Mouse (Mus musculus) heart, postnatal 0 days (tissue): ENCODE data around the gene Crocc. TPM values are rescaled to one million over a fixed set of nuclear protein-coding genes. Genes with fewer than 3 reads are reported as not detected.

Source experiments
- ATAC-seq: fragments of 200-750 bp; cut with Nextera tagmentation; 2 replicates; pipeline ENCODE4 v1.8.0; 2017; ENCODE audit warnings: low read depth, moderate number of reproducible peaks, moderate library complexity; ENCODE audit not compliant: insufficient read depth
- DNase-seq: peaks from one replicate; pipeline ENCODE4 v3.0.0-alpha.2; 2016; ENCODE audit warnings: low spot score
- H3K27ac ChIP-seq: fragments of 300-500 bp; sonication (generic); 2 replicates; pipeline ENCODE4 v1.5.1; 2014; ENCODE audit warnings: low read depth, mild to moderate bottlenecking
- H3K27me3 ChIP-seq: fragments of 300-500 bp; sonication (generic); 2 replicates; pipeline ENCODE4 v1.6.1; 2014; ENCODE audit warnings: low read length, mixed read lengths; ENCODE audit not compliant: control insufficient read depth, insufficient read depth
- H3K36me3 ChIP-seq: fragments of 300-500 bp; sonication (generic); replicated peaks from 2 replicates; pipeline ENCODE4 v1.6.1; 2014; ENCODE audit warnings: low read length, mixed read lengths; ENCODE audit not compliant: control insufficient read depth, insufficient read depth
- H3K4me1 ChIP-seq: fragments of 300-500 bp; sonication (generic); 2 replicates; pipeline ENCODE4 v1.6.1; 2014; ENCODE audit warnings: antibody characterized with exemption; ENCODE audit not compliant: control insufficient read depth, insufficient read depth
- H3K4me2 ChIP-seq: fragments of 300-500 bp; sonication (generic); 2 replicates; pipeline ENCODE4 v1.6.1; 2014; ENCODE audit warnings: low read depth, mild to moderate bottlenecking, low read length, moderate library complexity
- H3K4me3 ChIP-seq: fragments of 300-500 bp; sonication (generic); 2 replicates; pipeline ENCODE4 v1.5.1; 2014; ENCODE audit warnings: low read depth, low read length
- H3K9ac ChIP-seq: fragments of 300-500 bp; sonication (generic); replicated peaks from 2 replicates; pipeline ENCODE4 v1.6.1; 2014; ENCODE audit warnings: low read depth, low read length, mixed read lengths
- H3K9me3 ChIP-seq: fragments of 300-500 bp; sonication (generic); replicated peaks from 2 replicates; pipeline ENCODE4 v1.6.1; 2016; ENCODE audit warnings: low read length; ENCODE audit not compliant: control insufficient read depth
- CTCF ChIP-seq: IDR thresholded peaks from 2 replicates; pipeline ENCODE4 v1.5.1; 2016; ENCODE audit warnings: antibody characterized with exemption, control low read depth, low read depth
- EP300 ChIP-seq: IDR thresholded peaks from 2 replicates; pipeline ENCODE4 v1.6.1; 2016; ENCODE audit warnings: antibody characterized with exemption, low read depth
- WGBS: fragments of 180-500 bp; shearing (Covaris S2); extraction: QIAGEN DNeasy Blood & Tissue Kit; methylation state at CpG from one replicate; pipeline ENCODE4 v1.1.7; 2014; 5-methylcytosine and 5-hydroxymethylcytosine counted together
- polyA plus RNA-seq: library from polyadenylated mRNA; unstranded; fragments of >200 nt; fragmentation: Nextera tagmentation; extraction: Ambion mirVana; gene quantifications from 2 replicates; pipeline ENCODE4 v1.2.1, GENCODE M21; 2015
- total RNA-seq: library from RNA; depleted of rRNA; stranded (reverse); fragments of >200 nt; gene quantifications from 2 replicates; pipeline ENCODE4 v1.2.3, GENCODE M21; 2014; ENCODE audit warnings: low replicate concordance

Gene Crocc
- total and polyA plus RNA-seq, 2 experiments from 2014 or later = 1.8 to 4.9 TPM

DNA sequence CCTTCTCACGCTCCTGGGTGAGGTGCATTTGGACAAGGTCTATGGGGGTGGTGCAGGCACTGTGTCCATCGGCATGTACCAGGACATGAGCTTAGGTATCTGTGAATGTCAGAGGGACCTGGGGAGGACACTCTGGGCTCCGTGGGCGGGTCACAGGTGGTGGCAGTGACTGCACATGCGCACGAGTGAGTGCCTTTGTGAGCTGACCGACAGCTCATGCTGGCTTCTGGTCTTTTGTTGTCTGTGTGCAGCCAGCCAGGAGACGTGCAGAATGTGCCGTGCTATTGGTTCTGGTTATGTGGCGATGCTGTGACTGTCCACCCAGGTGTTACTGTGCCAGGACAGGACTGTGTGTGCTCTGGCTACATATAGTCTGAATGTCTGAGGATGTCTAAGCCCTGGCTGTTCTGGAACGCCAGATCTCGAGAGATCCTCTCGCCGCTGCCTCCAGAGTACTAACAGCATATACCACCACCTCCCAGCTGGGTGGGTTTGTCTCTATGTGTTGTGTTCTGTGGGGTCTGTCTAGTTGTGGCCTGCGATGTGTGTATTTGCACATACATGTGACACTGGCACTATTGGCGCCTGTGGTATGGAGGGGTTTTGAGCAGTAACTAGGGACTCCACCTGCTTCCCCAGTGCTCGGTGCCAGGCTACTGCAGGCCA, 11.4 kb downstream of the Crocc start:
- no peak overlapping the region for H3K9ac ChIP-seq
- DNase-seq = no peak
- no peaks in the 10 kb centered on the region for H3K9me3 ChIP-seq

DNA sequence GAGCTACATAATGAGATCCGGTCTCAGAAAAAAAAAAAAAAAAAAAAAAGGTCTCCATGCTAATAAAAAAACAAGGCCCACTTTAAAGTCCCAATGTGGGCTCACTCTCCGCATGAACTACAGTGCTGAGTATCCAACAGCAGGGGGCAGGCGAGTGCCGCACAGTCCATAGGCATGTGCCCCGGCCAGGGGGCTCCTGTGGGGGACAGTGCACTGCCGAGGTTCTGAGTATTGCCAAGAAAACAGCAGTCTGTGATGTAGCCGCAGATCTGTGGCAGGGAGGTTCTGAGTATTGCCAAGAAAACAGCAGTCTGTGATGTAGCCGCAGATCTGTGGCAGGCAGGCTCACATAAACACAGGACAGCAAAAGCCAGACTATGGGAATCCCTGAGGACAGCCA, 15.5 kb downstream of the Crocc start:
- H3K27ac ChIP-seq = no peak overlapping the region
- H3K9me3 ChIP-seq = no peaks in the 10 kb centered on the region
- no peaks in the 10 kb centered on the region for H3K4me1 ChIP-seq
- TF ChIP-seq CTCF = peak; percentile 78
- TF ChIP-seq EP300 = no peak
- 0 out of 2 replicates have a peak, but pooled peaks cover 6% of the 10 kb centered on the region for H3K36me3 ChIP-seq
- ATAC-seq (peak; percentile 71), DNase-seq (peak; percentile 62)
- H3K4me3 ChIP-seq = no peak overlapping the region
- no peak overlapping the region for H3K4me2 ChIP-seq
- no peak overlapping the region for H3K9ac ChIP-seq
- H3K27me3 ChIP-seq = no peaks in the 10 kb centered on the region
- WGBS = 18% methylated on average over 8 of the region's 8 CpGs

More for the DNA sequence above, 11.4 kb downstream of the Crocc start:
- Histone ChIP-seq H3K4me2 (no peak overlapping the region), H3K27me3 (no peaks in the 10 kb centered on the region), H3K36me3 (no peaks in the 10 kb centered on the region), H3K4me3 (no peak overlapping the region), H3K4me1 (no peaks in the 10 kb centered on the region; the same call in 1 of the 2 replicates), H3K27ac (no peak overlapping the region)
- no peak for ATAC-seq
- WGBS = 86% methylated on average over 17 of the region's 17 CpGs
- TF ChIP-seq EP300 (no peak), CTCF (no peak)

DNA sequence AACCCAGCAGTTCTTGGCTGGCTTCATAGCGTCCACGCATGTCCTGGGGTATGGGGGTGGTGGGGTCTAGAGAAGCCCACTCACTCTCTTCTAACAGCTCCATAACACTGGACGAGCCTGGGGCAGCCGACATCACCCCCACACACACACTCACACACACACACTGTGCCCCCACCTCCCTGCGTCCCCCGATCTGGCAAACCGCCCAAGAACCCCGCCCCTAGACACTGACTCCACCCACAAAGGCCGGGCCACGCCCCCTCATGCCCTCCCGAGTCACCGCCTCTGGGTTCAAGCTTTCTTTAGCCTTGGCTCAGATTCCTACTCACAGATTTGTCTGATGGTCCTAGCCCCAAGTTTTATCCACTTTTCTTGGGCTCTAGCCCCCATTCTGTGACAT, 19.2 kb downstream of the Crocc start:
- ATAC-seq = no peak
- no peaks in the 10 kb centered on the region for H3K4me1 ChIP-seq
- TF ChIP-seq CTCF (no peak), EP300 (no peak)
- H3K4me2 ChIP-seq = no peak overlapping the region
- WGBS = 45% methylated on average over 12 of the region's 12 CpGs
- no peak for DNase-seq
- no peaks in the 10 kb centered on the region for H3K27me3 ChIP-seq
- no peaks in the 10 kb centered on the region for H3K9me3 ChIP-seq
- no peak overlapping the region for H3K4me3 ChIP-seq
- H3K27ac ChIP-seq = no peak overlapping the region
- peaks cover 22% of the 10 kb centered on the region; the same call in 1 of the 2 replicates for H3K36me3 ChIP-seq
- H3K9ac ChIP-seq = no peak overlapping the region

DNA sequence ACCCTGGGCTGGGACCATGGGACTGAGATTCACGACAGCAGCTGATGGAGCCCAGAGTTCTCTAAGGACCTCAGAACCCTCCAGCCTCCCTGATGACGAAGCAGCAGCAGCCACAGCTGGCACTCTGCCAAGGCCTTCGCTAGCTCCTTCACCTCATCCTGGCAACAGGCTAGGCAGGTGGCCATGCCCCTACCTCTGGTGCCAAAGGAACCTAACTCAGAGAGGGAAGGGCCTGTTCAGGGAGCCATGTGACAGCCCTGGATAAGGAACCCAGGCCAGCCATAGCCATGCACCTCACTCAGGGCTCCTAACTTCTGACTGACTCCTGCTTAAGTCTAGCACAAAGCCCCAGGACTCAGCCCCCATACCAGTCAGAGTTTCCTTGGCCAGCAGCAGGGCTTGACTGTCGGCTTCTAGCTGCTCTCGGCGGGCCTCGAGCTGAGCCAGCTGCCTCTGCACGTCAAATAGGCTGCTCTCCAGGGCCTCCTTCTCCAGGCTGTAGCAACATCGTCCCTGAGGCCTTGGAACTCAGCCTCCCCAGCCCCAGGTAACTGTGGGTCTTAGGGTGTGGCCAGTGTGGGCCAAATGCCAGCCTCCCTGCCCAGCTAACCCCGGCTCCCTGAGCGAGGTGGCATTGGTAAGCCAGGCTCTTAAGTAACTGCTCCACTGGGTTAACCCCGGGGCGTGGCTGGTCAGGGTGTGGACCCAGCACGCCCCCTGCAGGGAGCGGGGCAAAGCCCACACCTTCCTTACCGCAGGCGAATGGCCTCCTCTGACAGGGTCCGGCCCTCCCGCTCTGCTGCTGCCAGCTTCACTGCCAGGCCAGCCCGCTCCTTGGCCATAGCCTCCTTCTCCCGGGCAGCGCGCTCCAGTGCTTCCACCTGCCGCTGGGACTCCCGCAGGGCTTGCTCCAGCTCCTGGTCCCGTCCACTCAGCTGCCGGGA, 26.5 kb downstream of the Crocc start:
- no peak overlapping the region for H3K27ac ChIP-seq
- no peaks in the 10 kb centered on the region for H3K4me1 ChIP-seq
- peaks cover 25% of the 10 kb centered on the region; the same call in 1 of the 2 replicates for H3K36me3 ChIP-seq
- H3K9ac ChIP-seq = no peak overlapping the region
- H3K4me2 ChIP-seq = no peak overlapping the region
- TF ChIP-seq EP300 = no peak
- no peak for TF ChIP-seq CTCF
- H3K27me3 ChIP-seq = no peaks in the 10 kb centered on the region
- no peaks in the 10 kb centered on the region for H3K9me3 ChIP-seq
- no peak for ATAC-seq
- no peak for DNase-seq
- 73% methylated on average over 27 of the region's 27 CpGs for WGBS
- H3K4me3 ChIP-seq = no peak overlapping the region

DNA sequence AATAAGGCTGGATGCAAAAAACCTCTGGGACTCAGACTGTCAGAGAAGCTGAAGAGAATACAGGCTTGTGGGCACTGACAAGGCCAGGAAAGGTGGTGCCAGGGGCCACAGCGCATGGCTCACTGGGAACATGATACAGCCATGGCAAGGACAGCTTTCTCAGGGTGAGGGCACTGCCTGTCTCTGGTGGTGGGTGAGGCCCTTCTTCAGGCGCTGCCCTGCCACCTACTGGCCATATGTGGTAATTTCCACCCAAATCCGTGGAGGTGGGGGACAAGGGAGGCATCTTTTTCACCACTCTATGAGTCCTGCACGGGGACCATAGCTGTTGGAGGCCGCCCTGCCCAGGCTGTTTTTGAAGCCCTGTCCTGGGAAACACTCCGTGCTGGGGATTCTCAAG, 28.6 kb downstream of the Crocc start:
- Histone ChIP-seq H3K4me3 (no peak overlapping the region), H3K36me3 (peaks cover 14% of the 10 kb centered on the region; the same call in 1 of the 2 replicates), H3K9ac (no peak overlapping the region), H3K4me2 (no peak overlapping the region), H3K9me3 (no peaks in the 10 kb centered on the region), H3K4me1 (no peaks in the 10 kb centered on the region), H3K27me3 (no peaks in the 10 kb centered on the region), H3K27ac (no peak overlapping the region)
- peak; percentile 67 for ATAC-seq
- peak; percentile 81 for DNase-seq
- TF ChIP-seq CTCF = peak; percentile 97
- TF ChIP-seq EP300 = no peak
- WGBS = 9% methylated on average over 6 of the region's 6 CpGs
